In the genomic region with DNA sequence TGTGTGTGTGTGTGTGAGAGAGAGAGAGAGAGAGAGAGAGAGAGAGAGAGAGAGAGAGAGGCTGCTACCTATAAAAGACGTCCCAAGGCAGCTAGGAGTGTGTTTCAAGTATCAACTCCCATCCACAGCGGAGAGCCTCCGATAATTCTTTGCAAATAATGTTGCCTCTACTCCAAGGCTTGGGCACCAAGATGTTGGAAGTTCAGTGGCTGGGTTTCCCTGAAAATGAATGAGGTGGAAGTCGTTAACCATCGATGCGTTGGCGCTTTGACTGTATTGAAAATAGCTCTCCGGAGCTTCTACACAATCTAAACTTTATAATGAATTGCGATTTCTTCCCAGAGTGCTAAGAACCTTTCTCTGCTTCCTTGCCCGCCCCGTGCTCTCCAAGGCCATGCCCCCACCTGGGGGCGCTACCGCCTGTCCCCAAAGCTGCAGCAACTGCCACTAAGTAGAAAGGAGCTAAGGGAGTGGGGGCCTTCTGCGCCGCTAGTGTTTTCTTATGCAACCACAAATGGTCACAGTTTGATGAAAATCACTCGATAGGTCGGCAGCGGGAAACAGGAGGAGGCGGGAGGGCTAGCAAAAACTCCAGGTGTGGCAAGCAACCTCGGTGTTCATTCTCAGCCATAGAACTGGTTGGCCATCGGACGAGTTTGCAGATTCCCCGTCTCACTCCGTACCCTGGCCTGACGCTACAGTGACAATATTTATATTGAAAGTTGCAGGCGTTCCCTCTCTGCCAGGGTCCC, we compare ENCODE assay signal across 8 mouse cellular contexts. TPM values are rescaled to one million over a fixed set of nuclear protein-coding genes. Genes with fewer than 3 reads are reported as not detected.
A peak's percentile ranks its signal among the peaks of the same experiment; 100 is the strongest.
DNase-seq lines count a peak whose midpoint lies in the region; ATAC-seq and TF ChIP-seq lines count a peak whose summit lies in the region.

No protein-coding gene starts in this region.

- no peak for DNase-seq in kidney, postnatal 14 days
- no peak for DNase-seq in ES-E14 (ENCODE audit: low read depth, low spot score)
- peak; percentile 56 for DNase-seq in limb, embryonic 11.5 days (ENCODE audit: low spot score)
- peak; percentile 59 for DNase-seq in right cerebral cortex, postnatal 4 days
- no peak for DNase-seq in urinary bladder, adult 2 months (ENCODE audit: low spot score)

- peaks cover 99% of the 10 kb centered on the region for H3K27me3 ChIP-seq in kidney, embryonic 14.5 days (ENCODE audit: control insufficient read depth, insufficient read depth, low read length)
- peaks cover 96% of the 10 kb centered on the region for H3K27me3 ChIP-seq in embryonic facial prominence, embryonic 12.5 days
- H3K27me3 ChIP-seq in limb, embryonic 11.5 days (ENCODE audit: control insufficient read depth, insufficient read depth, low read length) = peaks cover 99% of the 10 kb centered on the region

- peak overlapping the region; percentile 29 for H3K4me3 ChIP-seq in kidney, embryonic 14.5 days (ENCODE audit: low read length)
- peak overlapping the region; percentile 26 to 59 for H3K4me3 ChIP-seq in ES-E14 (ENCODE audit: insufficient read depth in 1 of 2, low read depth in 1 of 2, low read length in 2 of 2, poor library complexity in 1 of 2, severe bottlenecking in 1 of 2)
- H3K4me3 ChIP-seq in embryonic facial prominence, embryonic 12.5 days = peak overlapping the region; percentile 24
- peak overlapping the region; percentile 21 for H3K4me3 ChIP-seq in limb, embryonic 11.5 days (ENCODE audit: low read depth, low read length)

- WGBS in kidney, embryonic 14.5 days = under 1% methylated on average over 26 of the region's 26 CpGs
- 1% methylated on average over 26 of the region's 26 CpGs for WGBS in embryonic facial prominence, embryonic 12.5 days
- WGBS in limb, embryonic 11.5 days = under 1% methylated on average over 26 of the region's 26 CpGs

- no peaks in the 10 kb centered on the region for H3K9me3 ChIP-seq in kidney, embryonic 14.5 days (ENCODE audit: control insufficient read depth, low read length)
- no peaks in the 10 kb centered on the region for H3K9me3 ChIP-seq in ES-E14 (ENCODE audit: control insufficient read depth, insufficient read depth, low read depth, low read length)
- H3K9me3 ChIP-seq in embryonic facial prominence, embryonic 12.5 days = no peaks in the 10 kb centered on the region
- no peaks in the 10 kb centered on the region for H3K9me3 ChIP-seq in limb, embryonic 11.5 days (ENCODE audit: control insufficient read depth, low read length)

- in situ Hi-C loops in ES-E14 (cut with MboI; ENCODE audit: low sequenced_read_pairs in 2 of 2, unreplicated experiment in 2 of 2) = loop anchor here in 1 of 2 experiments (5.0 kb wide), 1 partner anchor 128 kb away; no protein-coding TSS in a partner anchor

- no peak overlapping the region for H3K27ac ChIP-seq in kidney, embryonic 14.5 days (ENCODE audit: low read depth, low read length)
- H3K27ac ChIP-seq in ES-E14 (ENCODE audit: insufficient read depth, low read depth, low read length, poor library complexity, severe bottlenecking) = no peak overlapping the region
- no peak overlapping the region for H3K27ac ChIP-seq in embryonic facial prominence, embryonic 12.5 days
- no peak overlapping the region for H3K27ac ChIP-seq in limb, embryonic 11.5 days (replicated peaks; ENCODE audit: low read depth, low read length)

- H3K9ac ChIP-seq in kidney, embryonic 14.5 days (ENCODE audit: low read depth, low read length) = no peak overlapping the region
- H3K9ac ChIP-seq in ES-E14 (ENCODE audit: insufficient read depth, low read depth, low read length, poor library complexity, severe bottlenecking) = no peak overlapping the region
- no peak overlapping the region for H3K9ac ChIP-seq in embryonic facial prominence, embryonic 12.5 days
- H3K9ac ChIP-seq in limb, embryonic 11.5 days (ENCODE audit: low read length) = no peak overlapping the region

- peak overlapping the region; percentile 31; the same call in 1 of the 2 replicates for H3K4me2 ChIP-seq in kidney, embryonic 14.5 days (replicated peaks; ENCODE audit: low read depth, low read length)
- peak overlapping the region; percentile 46 for H3K4me2 ChIP-seq in embryonic facial prominence, embryonic 12.5 days (replicated peaks)
- peak overlapping the region; percentile 32 for H3K4me2 ChIP-seq in limb, embryonic 11.5 days (ENCODE audit: low read depth, severe bottlenecking)

- H3K36me3 ChIP-seq in kidney, embryonic 14.5 days (ENCODE audit: control insufficient read depth, insufficient read depth, low read length) = no peaks in the 10 kb centered on the region
- no peaks in the 10 kb centered on the region for H3K36me3 ChIP-seq in ES-E14 (ENCODE audit: control insufficient read depth, insufficient read depth, low read length, poor library complexity, severe bottlenecking)
- H3K36me3 ChIP-seq in embryonic facial prominence, embryonic 12.5 days = no peaks in the 10 kb centered on the region
- H3K36me3 ChIP-seq in limb, embryonic 11.5 days (ENCODE audit: control insufficient read depth, insufficient read depth, low read length) = no peaks in the 10 kb centered on the region

- H3K4me1 ChIP-seq in kidney, embryonic 14.5 days (ENCODE audit: control insufficient read depth, insufficient read depth, low read length) = 0 out of 2 replicates have a peak, but pooled peaks cover 2% of the 10 kb centered on the region
- H3K4me1 ChIP-seq in ES-E14 (ENCODE audit: control insufficient read depth in 2 of 2, insufficient read depth in 2 of 2, low read length in 2 of 2, poor library complexity in 1 of 2) = peaks cover 4 to 12% of the 10 kb centered on the region in 2 experiments; a peak in 2 of 4 replicates
- H3K4me1 ChIP-seq in embryonic facial prominence, embryonic 12.5 days = peaks cover 25% of the 10 kb centered on the region; the same call in 1 of the 2 replicates
- H3K4me1 ChIP-seq in limb, embryonic 11.5 days (ENCODE audit: control insufficient read depth, insufficient read depth, low read length) = peaks cover 5% of the 10 kb centered on the region; the same call in 1 of the 2 replicates

- ATAC-seq in kidney, embryonic 14.5 days (ENCODE audit: low FRiP score, low TSS enrichment) = no peak
- ATAC-seq in embryonic facial prominence, embryonic 12.5 days (ENCODE audit: insufficient number of reproducible peaks, insufficient read depth, low FRiP score, low TSS enrichment) = no peak
- no peak for ATAC-seq in limb, embryonic 11.5 days (ENCODE audit: insufficient number of reproducible peaks, low FRiP score, low TSS enrichment, low read depth)
- ATAC-seq in activated CD4-positive, CD25-positive, alpha-beta regulatory T cell, adult 4 months = no peak

TF ChIP-seq in ES-E14, 5 proteins besides CTCF, POLR2A, EP300 and RAD21:
- TF ChIP-seq ZNF384 (IDR thresholded peaks at IDR 0.05; ENCODE audit: low read depth, low read length) = no peak
- TF ChIP-seq CHD2 (IDR thresholded peaks at IDR 0.05; ENCODE audit: low read depth, low read length) = no peak
- TF ChIP-seq HCFC1 (IDR thresholded peaks at IDR 0.05; ENCODE audit: borderline replicate concordance, insufficient read depth, low read length) = no peak
- no peak for TF ChIP-seq ZC3H11A (IDR thresholded peaks at IDR 0.05; ENCODE audit: borderline replicate concordance, low read depth, low read length)
- no peak for TF ChIP-seq MAFK (IDR thresholded peaks at IDR 0.05; ENCODE audit: insufficient read depth, low read depth, low read length)

RNA-seq across cellular contexts. Expression of a gene that starts 0.6 kb away (rescaled TPM):
- not detected in 2 replicates for polyA plus RNA-seq in kidney, embryonic 14.5 days (2014; fragmentation: Nextera tagmentation; extraction: Ambion mirVana)
- 0.09 TPM in 1 of 2 replicates, not detected in the other for total RNA-seq in ES-E14 (2012; rRNA removed)
- polyA plus RNA-seq in embryonic facial prominence, embryonic 12.5 days (2016; fragmentation: Nextera tagmentation; extraction: Ambion mirVana) = 1.6 and 2.9 TPM in 2 replicates
- not detected in 2 replicates for polyA plus RNA-seq in limb, embryonic 11.5 days (2014; fragmentation: Nextera tagmentation; extraction: Ambion mirVana)
- polyA plus RNA-seq in urinary bladder, adult 2 months (2012; rRNA removed) = not detected in 2 replicates
- polyA plus RNA-seq in activated CD4-positive, CD25-positive, alpha-beta regulatory T cell, adult 4 months (2017; shearing (Covaris generic)) = not detected

RNA-seq across cellular contexts. Expression of a gene that starts 44.9 kb away (rescaled TPM):
- not detected in 2 replicates for polyA plus RNA-seq in kidney, embryonic 14.5 days (2014; fragmentation: Nextera tagmentation; extraction: Ambion mirVana)
- total RNA-seq in ES-E14 (2012; rRNA removed) = 0.22 and 0.48 TPM in 2 replicates
- 1.9 and 5.0 TPM in 2 replicates for polyA plus RNA-seq in embryonic facial prominence, embryonic 12.5 days (2016; fragmentation: Nextera tagmentation; extraction: Ambion mirVana)
- 0.13 TPM in 1 of 2 replicates, not detected in the other for polyA plus RNA-seq in limb, embryonic 11.5 days (2014; fragmentation: Nextera tagmentation; extraction: Ambion mirVana)
- polyA plus RNA-seq in urinary bladder, adult 2 months (2012; rRNA removed) = 0.19 and 0.25 TPM in 2 replicates
- polyA plus RNA-seq in activated CD4-positive, CD25-positive, alpha-beta regulatory T cell, adult 4 months (2017; shearing (Covaris generic)) = not detected

Comparison
In these comparisons a context has a peak if more than half of its experiments do, and no peak if none do; other contexts are left out.
1. DNase-seq: peak in limb, embryonic 11.5 days (single experiment) and right cerebral cortex, postnatal 4 days (single experiment); none in kidney, postnatal 14 days (single experiment), ES-E14 (single experiment) and urinary bladder, adult 2 months (single experiment).
2. Peak in every context shown above with its lines, with median percentiles within 50 percentile points of each other: H3K4me2 ChIP-seq and H3K4me3 ChIP-seq.